Mouse (Mus musculus): ENCODE data around the gene Ttc3. TPM values are rescaled to one million over a fixed set of nuclear protein-coding genes. Genes with fewer than 3 reads are reported as not detected.
"Not testable (repeated sequence)": the region's sequence is repeated elsewhere in the genome, so short reads cannot be mapped to it uniquely, and the experiment has no call there.

The Ttc3 gene
- polyA plus RNA-seq, 1 experiment from 2014 or later, result 484 TPM

- Histone ChIP-seq H3K4me2 (ENCODE audit: low read depth, low read length, severe bottlenecking) (no peak overlapping the region), H3K27me3 (ENCODE audit: control insufficient read depth, insufficient read depth, low read length) (no peaks in the 10 kb centered on the region), H3K4me3 (ENCODE audit: low read depth, low read length) (no peak overlapping the region), H3K4me1 (replicated peaks; ENCODE audit: control insufficient read depth, insufficient read depth, low read length) (no peaks in the 10 kb centered on the region), H3K9ac (ENCODE audit: low read length) (no peak overlapping the region), H3K36me3 (ENCODE audit: control insufficient read depth, insufficient read depth, low read length) (no peaks in the 10 kb centered on the region), H3K27ac (ENCODE audit: low read depth, low read length) (no peak overlapping the region), H3K9me3 (ENCODE audit: control insufficient read depth, low read length) (no peaks in the 10 kb centered on the region)
- ATAC-seq (replicated peaks; ENCODE audit: low FRiP score), result no peak
- WGBS, result 84% methylated on average over 11 of the region's 11 CpGs
- DNase-seq (ENCODE audit: low spot score), result no peak
These were observed 114.5 kb downstream of the Ttc3 start for GRCm38 (mm10) chr16:94484752-94485535.

- Histone ChIP-seq H3K4me1 (replicated peaks; ENCODE audit: control insufficient read depth, insufficient read depth, low read length) (no peaks in the 10 kb centered on the region), H3K9ac (ENCODE audit: low read length) (no peak overlapping the region), H3K9me3 (ENCODE audit: control insufficient read depth, low read length) (no peaks in the 10 kb centered on the region), H3K36me3 (ENCODE audit: control insufficient read depth, insufficient read depth, low read length) (no peaks in the 10 kb centered on the region), H3K27me3 (ENCODE audit: control insufficient read depth, insufficient read depth, low read length) (no peaks in the 10 kb centered on the region), H3K4me3 (ENCODE audit: low read depth, low read length) (no peak overlapping the region), H3K4me2 (ENCODE audit: low read depth, low read length, severe bottlenecking) (no peak overlapping the region), H3K27ac (ENCODE audit: low read depth, low read length) (no peak overlapping the region)
- DNase-seq (ENCODE audit: low spot score) (no peak), ATAC-seq (replicated peaks; ENCODE audit: low FRiP score) (no peak)
- 88% methylated on average over 5 of the region's 5 CpGs for WGBS
These were observed 116.9 kb downstream of the Ttc3 start for GRCm38 (mm10) chr16:94487341-94487740.

GRCm38 (mm10) chr16:94489326-94489725 lies 118.9 kb downstream of the Ttc3 start:
- no peak overlapping the region for H3K4me2 ChIP-seq (ENCODE audit: low read depth, low read length, severe bottlenecking)
- H3K36me3 ChIP-seq (ENCODE audit: control insufficient read depth, insufficient read depth, low read length), result no peaks in the 10 kb centered on the region
- H3K27me3 ChIP-seq (ENCODE audit: control insufficient read depth, insufficient read depth, low read length), result no peaks in the 10 kb centered on the region
- ATAC-seq (replicated peaks; ENCODE audit: low FRiP score) (no peak), DNase-seq (ENCODE audit: low spot score) (no peak)
- 93% methylated on average over 5 of the region's 5 CpGs for WGBS
- no peaks in the 10 kb centered on the region for H3K9me3 ChIP-seq (ENCODE audit: control insufficient read depth, low read length)
- H3K4me1 ChIP-seq (replicated peaks; ENCODE audit: control insufficient read depth, insufficient read depth, low read length), result no peaks in the 10 kb centered on the region
- H3K4me3 ChIP-seq (ENCODE audit: low read depth, low read length), result no peak overlapping the region
- H3K27ac ChIP-seq (ENCODE audit: low read depth, low read length), result no peak overlapping the region
- H3K9ac ChIP-seq (ENCODE audit: low read length), result no peak overlapping the region

GRCm38 (mm10) chr16:94497176-94497575 lies 126.8 kb downstream of the Ttc3 start:
- not testable (repeated sequence) for H3K27ac ChIP-seq (ENCODE audit: low read depth, low read length); H3K36me3 ChIP-seq (ENCODE audit: control insufficient read depth, insufficient read depth, low read length); H3K4me1 ChIP-seq (replicated peaks; ENCODE audit: control insufficient read depth, insufficient read depth, low read length); H3K4me2 ChIP-seq (ENCODE audit: low read depth, low read length, severe bottlenecking); DNase-seq (ENCODE audit: low spot score); H3K27me3 ChIP-seq (ENCODE audit: control insufficient read depth, insufficient read depth, low read length); ATAC-seq (replicated peaks; ENCODE audit: low FRiP score); H3K9me3 ChIP-seq (ENCODE audit: control insufficient read depth, low read length); H3K9ac ChIP-seq (ENCODE audit: low read length); H3K4me3 ChIP-seq (ENCODE audit: low read depth, low read length)
- 96% methylated on average over 7 of the region's 7 CpGs for WGBS

- peaks cover 2% of the 10 kb centered on the region; the same call in 1 of the 2 replicates for H3K36me3 ChIP-seq (ENCODE audit: control insufficient read depth, insufficient read depth, low read length)
- no peak overlapping the region for H3K27ac ChIP-seq (ENCODE audit: low read depth, low read length)
- WGBS, result 96% methylated on average over 5 of the region's 5 CpGs
- H3K9me3 ChIP-seq (ENCODE audit: control insufficient read depth, low read length), result no peaks in the 10 kb centered on the region
- no peak for DNase-seq (ENCODE audit: low spot score)
- no peaks in the 10 kb centered on the region for H3K4me1 ChIP-seq (replicated peaks; ENCODE audit: control insufficient read depth, insufficient read depth, low read length)
- H3K4me3 ChIP-seq (ENCODE audit: low read depth, low read length), result no peak overlapping the region
- ATAC-seq (replicated peaks; ENCODE audit: low FRiP score), result no peak
- H3K4me2 ChIP-seq (ENCODE audit: low read depth, low read length, severe bottlenecking), result no peak overlapping the region
- H3K27me3 ChIP-seq (ENCODE audit: control insufficient read depth, insufficient read depth, low read length), result no peaks in the 10 kb centered on the region
- H3K9ac ChIP-seq (ENCODE audit: low read length), result no peak overlapping the region
These were observed 127.5 kb downstream of the Ttc3 start for GRCm38 (mm10) chr16:94497911-94498310.

GRCm38 (mm10) chr16:94504192-94504591 lies 133.8 kb downstream of the Ttc3 start:
- H3K4me1 ChIP-seq (replicated peaks; ENCODE audit: control insufficient read depth, insufficient read depth, low read length), result no peaks in the 10 kb centered on the region
- H3K4me2 ChIP-seq (ENCODE audit: low read depth, low read length, severe bottlenecking), result no peak overlapping the region
- ATAC-seq (replicated peaks; ENCODE audit: low FRiP score) (no peak), DNase-seq (ENCODE audit: low spot score) (no peak)
- 91% methylated on average over 5 of the region's 5 CpGs for WGBS
- H3K36me3 ChIP-seq (ENCODE audit: control insufficient read depth, insufficient read depth, low read length), result no peaks in the 10 kb centered on the region; the same call in 1 of the 2 replicates
- H3K27me3 ChIP-seq (ENCODE audit: control insufficient read depth, insufficient read depth, low read length), result no peaks in the 10 kb centered on the region
- H3K9ac ChIP-seq (ENCODE audit: low read length), result no peak overlapping the region
- no peak overlapping the region for H3K27ac ChIP-seq (ENCODE audit: low read depth, low read length)
- H3K4me3 ChIP-seq (ENCODE audit: low read depth, low read length), result no peak overlapping the region
- no peaks in the 10 kb centered on the region for H3K9me3 ChIP-seq (ENCODE audit: control insufficient read depth, low read length)

GRCm38 (mm10) chr16:94507071-94507470 lies 136.7 kb downstream of the Ttc3 start:
- Histone ChIP-seq H3K4me1 (replicated peaks; ENCODE audit: control insufficient read depth, insufficient read depth, low read length) (no peaks in the 10 kb centered on the region), H3K9ac (ENCODE audit: low read length) (no peak overlapping the region), H3K4me2 (ENCODE audit: low read depth, low read length, severe bottlenecking) (no peak overlapping the region), H3K9me3 (ENCODE audit: control insufficient read depth, low read length) (no peaks in the 10 kb centered on the region), H3K27ac (ENCODE audit: low read depth, low read length) (no peak overlapping the region), H3K27me3 (ENCODE audit: control insufficient read depth, insufficient read depth, low read length) (no peaks in the 10 kb centered on the region), H3K4me3 (ENCODE audit: low read depth, low read length) (no peak overlapping the region), H3K36me3 (ENCODE audit: control insufficient read depth, insufficient read depth, low read length) (no peaks in the 10 kb centered on the region; the same call in 1 of the 2 replicates)
- ATAC-seq (replicated peaks; ENCODE audit: low FRiP score) (no peak), DNase-seq (ENCODE audit: low spot score) (no peak)
- 94% methylated on average over 2 of the region's 2 CpGs for WGBS

GRCm38 (mm10) chr16:94508769-94509168 lies 138.4 kb downstream of the Ttc3 start:
- Histone ChIP-seq H3K27me3 (ENCODE audit: control insufficient read depth, insufficient read depth, low read length) (no peaks in the 10 kb centered on the region), H3K27ac (ENCODE audit: low read depth, low read length) (no peak overlapping the region), H3K9me3 (ENCODE audit: control insufficient read depth, low read length) (no peaks in the 10 kb centered on the region), H3K9ac (ENCODE audit: low read length) (no peak overlapping the region), H3K4me3 (ENCODE audit: low read depth, low read length) (no peak overlapping the region), H3K4me1 (replicated peaks; ENCODE audit: control insufficient read depth, insufficient read depth, low read length) (no peaks in the 10 kb centered on the region), H3K36me3 (ENCODE audit: control insufficient read depth, insufficient read depth, low read length) (no peaks in the 10 kb centered on the region; the same call in 1 of the 2 replicates), H3K4me2 (ENCODE audit: low read depth, low read length, severe bottlenecking) (no peak overlapping the region)
- 92% methylated on average over 8 of the region's 8 CpGs for WGBS
- DNase-seq (ENCODE audit: low spot score) (no peak), ATAC-seq (replicated peaks; ENCODE audit: low FRiP score) (no peak)

GRCm38 (mm10) chr16:94509983-94510382 lies 139.6 kb downstream of the Ttc3 start:
- H3K4me2 ChIP-seq (ENCODE audit: low read depth, low read length, severe bottlenecking), result no peak overlapping the region
- no peak overlapping the region for H3K4me3 ChIP-seq (ENCODE audit: low read depth, low read length)
- no peak overlapping the region for H3K27ac ChIP-seq (ENCODE audit: low read depth, low read length)
- H3K36me3 ChIP-seq (ENCODE audit: control insufficient read depth, insufficient read depth, low read length), result no peaks in the 10 kb centered on the region; the same call in 1 of the 2 replicates
- WGBS, result 86% methylated on average over 2 of the region's 2 CpGs
- no peak overlapping the region for H3K9ac ChIP-seq (ENCODE audit: low read length)
- H3K9me3 ChIP-seq (ENCODE audit: control insufficient read depth, low read length), result no peaks in the 10 kb centered on the region
- no peak for DNase-seq (ENCODE audit: low spot score)
- ATAC-seq (replicated peaks; ENCODE audit: low FRiP score), result no peak
- H3K4me1 ChIP-seq (replicated peaks; ENCODE audit: control insufficient read depth, insufficient read depth, low read length), result no peaks in the 10 kb centered on the region
- H3K27me3 ChIP-seq (ENCODE audit: control insufficient read depth, insufficient read depth, low read length), result no peaks in the 10 kb centered on the region

All from forebrain, embryonic 11.5 days (tissue).